Mouse (Mus musculus) 416B (cell line): ENCODE measurements around the gene B3gntl1.
A peak's percentile ranks its signal among the peaks of the same experiment; 100 is the strongest.

Experiments
- DNase-seq: peaks from one replicate; pipeline ENCODE4 v3.0.0; 2011; ENCODE audit warnings: low read depth

The B3gntl1 gene

DNA sequence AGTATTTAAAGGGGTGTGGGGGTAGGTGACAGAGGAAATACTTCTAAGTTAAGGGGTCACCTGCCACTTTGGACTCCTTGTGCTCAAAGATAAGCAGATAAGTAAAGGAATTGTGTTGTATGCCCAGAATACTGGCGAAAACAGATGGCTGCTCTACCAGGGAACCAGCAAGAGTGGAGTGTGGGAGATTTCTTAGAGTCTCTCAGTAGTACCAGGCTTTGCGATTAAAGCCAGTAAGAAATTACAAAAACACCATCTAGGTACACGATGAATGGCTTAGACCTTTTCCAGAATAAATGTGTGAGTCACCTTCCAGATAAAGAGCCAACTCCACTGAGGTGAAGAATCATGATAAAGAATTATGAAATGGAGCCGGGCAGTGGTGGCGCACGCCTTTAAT lies 27.6 kb downstream of the B3gntl1 start:
- DNase-seq, result no peak

DNA sequence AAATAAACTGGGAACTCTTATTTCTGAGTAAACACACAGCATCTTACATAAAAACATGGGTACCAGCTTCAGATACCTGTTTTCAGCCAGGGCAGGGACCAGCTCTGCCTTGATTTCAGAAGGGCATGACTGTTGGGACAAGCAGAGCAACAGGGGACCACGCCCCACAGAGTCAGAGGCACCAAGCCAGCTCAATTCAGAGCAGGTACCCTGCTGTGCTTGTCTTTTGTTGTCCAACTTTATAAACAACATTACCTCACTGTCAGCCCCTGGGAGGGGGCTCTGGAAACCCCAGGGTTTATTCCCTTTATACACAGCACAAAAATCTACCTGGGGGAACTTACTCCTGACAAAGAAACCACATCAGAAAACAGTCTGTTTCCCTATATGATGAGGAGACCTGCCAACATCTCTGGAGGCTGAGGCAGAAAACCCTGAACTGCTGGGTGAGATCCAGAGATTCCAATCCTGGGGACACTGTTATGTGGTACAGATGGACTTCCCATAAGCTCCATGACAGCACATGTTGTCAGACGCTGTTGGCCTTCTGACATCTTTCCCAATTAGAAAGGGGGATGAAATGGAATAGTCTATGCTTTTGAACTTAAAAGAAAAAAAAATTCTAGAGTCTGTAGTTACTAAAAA lies 31.3 kb downstream of the B3gntl1 start:
- DNase-seq, result no peak

DNA sequence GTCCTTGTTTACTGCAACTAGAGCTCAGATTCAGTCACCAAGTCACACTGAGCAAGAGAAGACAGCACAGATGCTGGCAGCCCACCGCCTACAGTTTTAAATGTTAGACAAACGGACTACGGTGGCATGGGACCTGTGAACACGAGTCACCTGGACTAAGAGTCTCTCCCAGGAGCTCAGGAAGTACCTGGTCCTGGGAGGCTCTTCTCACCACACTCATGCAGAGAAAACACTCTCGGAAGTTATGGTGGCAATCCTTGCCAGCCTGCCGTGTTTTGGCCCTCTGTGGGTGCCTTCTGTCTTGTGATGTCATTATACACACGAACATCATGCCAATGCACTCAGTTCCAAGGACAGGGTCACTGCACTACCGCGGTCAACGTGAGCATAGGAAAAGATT lies 36.3 kb downstream of the B3gntl1 start:
- DNase-seq, result no peak

DNA sequence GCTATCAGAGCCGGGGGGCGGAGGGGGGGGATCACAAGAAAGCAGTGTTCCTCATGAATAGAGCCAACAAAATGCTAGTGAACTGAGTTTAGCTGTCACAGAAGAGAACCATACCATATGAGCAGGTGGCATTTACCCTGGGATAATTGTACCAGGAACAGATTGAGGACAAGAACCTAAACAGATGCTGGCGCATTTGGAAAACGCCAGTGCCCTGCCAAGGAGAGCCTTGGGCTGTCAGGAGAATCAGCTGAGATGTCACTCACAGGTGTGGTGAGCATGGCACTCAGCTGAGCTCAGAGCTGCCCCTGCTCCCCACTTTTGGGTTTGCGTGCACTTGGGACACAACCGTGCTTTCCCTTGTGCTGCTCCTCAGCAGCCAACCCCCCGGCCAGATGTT lies 41.5 kb downstream of the B3gntl1 start:
- DNase-seq, result no peak

DNA sequence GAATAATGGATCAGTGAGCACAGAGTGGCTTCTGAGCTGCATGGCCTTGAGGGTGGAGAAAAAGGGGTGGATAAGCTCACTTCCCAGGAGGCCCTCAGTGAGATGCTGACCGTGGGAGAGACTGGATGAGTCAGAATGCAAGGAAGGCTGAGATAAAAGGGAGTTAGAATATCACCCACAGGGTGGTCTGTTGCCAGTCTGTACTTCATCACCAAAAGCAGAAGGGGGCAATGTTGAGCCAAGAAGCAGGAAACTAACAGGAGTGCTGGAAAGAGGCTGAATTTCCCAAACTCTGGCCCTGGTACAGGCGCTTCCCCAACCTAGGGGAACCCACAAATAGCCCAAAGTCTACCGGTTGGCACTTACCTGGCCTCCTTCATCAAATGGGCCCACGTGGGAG lies 42.5 kb downstream of the B3gntl1 start:
- DNase-seq, result peak; percentile 31

DNA sequence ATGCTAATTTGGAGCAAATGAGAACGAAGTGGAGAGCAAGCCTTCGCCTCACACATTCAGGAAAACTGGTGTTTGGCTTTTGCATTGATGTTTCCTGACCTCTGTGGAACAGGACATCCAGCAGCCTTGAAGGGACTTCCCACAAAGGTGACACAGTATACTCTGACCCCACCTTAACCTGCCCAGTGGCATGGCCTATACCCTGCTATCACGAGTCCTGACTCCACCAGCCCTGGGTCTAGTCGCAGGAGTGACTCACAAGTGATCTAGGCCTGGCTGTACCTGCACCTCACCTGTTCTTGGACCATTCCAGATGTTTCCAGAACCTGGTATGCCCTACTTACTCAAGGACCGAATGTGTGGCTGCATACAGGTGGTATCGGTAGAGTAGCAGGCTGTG lies 43.4 kb downstream of the B3gntl1 start:
- DNase-seq, result no peak

DNA sequence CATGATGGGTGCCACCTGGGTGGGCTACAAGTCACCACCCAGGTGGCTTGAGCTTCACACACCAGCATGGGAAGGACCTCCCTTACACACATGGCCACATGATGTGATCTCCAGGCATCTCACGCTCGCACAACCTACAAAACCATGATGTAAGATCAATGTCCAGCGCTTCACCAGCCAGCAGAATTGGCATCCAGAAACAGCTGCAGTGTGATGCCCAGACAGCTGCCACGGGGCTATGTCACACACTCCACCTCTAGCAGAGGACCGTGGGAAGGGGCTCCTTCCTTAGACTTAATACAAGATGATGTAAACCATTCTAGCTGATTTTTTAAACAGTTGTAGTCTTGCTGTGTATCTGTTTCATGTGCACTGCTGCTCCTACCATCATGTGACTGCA lies 45.4 kb downstream of the B3gntl1 start:
- no peak for DNase-seq

DNA sequence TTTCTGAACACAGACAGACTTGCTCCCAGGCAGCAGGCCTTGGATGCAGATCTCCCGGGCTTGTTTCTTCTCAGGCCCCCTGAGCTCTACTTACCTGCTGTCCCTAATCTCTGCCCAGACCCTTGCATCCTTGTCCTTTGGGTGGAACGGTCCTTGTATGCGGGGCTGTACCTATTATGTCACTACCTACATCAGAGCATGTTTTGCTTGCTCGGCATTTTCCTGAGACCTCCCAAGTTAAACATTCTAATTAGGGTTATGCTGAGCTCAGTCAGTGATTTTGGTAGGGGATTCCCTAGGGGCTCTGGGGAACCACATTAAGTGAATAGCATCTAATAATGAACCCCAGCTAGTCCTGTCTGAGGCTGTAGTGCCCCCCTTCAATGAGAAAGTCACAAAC lies 47.9 kb downstream of the B3gntl1 start:
- DNase-seq, result no peak

DNA sequence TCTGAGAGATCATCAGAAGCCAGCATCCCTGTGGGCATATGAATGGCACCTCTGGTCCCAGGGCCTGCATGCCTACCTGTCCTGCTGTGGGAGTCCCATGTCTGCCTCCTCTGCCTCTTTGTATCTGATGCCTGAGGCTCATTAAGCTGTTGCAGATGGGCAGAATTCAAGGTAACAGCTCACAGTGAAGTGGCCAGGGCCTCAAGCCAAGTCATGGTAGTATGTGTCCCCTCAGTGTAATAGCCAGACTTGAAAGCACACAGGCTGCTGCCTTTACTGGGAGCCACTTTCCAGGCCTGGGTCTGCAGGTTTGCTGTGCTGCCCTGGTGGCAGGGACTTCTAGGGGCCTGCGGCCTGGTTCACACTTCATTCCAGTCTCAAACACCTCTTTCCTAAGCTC lies 55.6 kb downstream of the B3gntl1 start:
- DNase-seq, result no peak

DNA sequence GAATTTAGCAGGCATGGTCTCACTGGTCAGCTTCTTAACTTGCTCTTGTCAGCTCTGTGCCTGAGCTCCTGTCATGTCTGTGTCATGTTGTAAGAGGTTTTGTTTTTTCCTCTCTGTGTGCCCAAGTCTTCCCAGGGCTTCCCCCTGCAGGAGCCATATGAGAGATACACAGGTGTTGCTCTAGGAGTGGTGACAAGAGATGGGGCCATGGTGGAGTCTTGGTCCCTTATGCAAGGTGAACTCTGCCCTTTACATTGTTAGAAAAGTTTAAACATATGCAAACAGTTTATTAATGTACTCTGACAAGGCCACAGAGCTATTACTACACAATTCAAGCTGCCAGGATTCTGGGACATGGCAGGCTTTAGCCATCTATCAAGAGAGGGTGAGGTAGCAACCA lies 56.5 kb downstream of the B3gntl1 start:
- no peak for DNase-seq

DNA sequence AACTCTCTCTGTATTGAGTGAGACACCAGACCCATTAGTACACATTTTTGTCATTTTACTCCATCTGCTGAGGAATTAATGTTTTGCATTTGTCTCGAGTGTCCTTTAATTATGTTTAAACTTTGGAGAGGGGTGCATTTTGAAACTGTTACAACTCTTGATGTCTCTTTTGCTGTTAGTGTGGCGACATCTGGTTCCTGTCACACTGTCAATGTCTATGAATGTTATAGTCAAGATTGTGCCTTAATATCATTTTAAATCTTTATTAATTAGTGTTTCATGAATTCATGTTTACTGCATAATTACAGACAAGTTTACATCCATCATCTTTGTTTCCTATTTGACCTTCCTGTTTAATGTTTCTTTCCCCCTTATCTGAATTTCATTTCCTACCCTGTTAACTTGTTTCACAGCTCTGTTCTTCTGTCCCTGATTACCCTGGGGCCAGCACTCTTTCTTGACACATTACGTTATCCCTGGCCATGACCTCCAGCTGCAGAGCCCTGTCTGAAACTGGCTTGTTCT lies 56.9 kb downstream of the B3gntl1 start:
- DNase-seq, result no peak

DNA sequence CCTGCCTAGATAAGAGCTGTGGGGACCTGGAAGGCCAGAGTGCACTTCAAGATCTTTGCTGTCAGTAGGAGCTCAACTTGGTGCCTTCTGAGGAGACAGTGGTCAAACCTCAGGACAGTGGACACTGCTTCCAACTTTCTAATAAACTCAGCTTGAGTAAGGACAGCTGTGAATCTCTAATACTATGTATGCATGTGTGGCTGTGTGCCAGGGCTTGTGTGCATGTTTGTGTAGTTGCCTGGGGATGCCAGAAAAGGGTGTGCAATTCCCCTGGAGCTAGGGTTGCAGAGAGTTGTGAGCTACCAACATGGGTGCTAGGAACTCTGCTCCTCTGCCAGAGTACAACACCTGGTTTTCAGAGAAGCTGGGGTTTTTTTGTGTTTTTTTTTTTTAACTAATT lies 62.0 kb downstream of the B3gntl1 start:
- no peak for DNase-seq

DNA sequence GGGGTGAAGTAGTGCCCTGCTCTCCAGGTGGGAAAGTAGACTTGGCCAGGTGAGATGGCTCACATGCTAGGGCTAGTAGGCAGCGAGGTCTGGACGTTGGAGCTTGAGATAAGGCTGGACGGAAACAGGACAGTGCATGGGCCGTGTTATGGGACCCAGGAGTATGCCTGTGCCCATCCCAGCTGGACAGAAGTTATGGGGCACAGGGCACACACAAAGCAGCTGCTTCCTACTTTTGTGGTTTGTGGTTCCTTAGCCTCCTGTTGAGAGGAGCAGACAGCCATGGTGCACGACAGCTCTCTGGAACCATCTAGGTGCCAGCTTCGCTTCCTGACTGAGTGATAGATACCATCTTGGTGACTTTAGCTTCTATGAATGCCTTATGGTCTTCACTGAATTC lies 67.3 kb downstream of the B3gntl1 start:
- peak; percentile 76 for DNase-seq

DNA sequence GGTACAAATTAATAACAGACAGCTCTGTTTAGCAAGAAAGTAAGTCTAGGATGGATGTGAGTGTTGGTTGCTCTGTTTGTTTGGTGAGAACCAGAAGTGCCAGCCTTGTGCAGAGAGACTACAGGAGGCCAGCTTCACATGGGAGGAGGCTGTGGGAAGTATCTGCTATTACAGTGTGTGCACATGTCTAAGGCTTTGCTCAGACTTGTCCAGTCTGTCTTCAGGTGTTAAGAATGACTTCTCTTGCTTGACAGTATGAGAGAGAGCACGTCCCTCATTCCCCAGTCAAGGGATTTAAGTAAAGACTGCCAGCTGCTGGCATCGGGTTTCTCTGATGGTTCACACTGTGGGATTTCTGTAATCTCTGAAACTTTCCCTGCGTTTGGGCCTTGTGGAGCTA lies 71.5 kb downstream of the B3gntl1 start:
- DNase-seq, result no peak

DNA sequence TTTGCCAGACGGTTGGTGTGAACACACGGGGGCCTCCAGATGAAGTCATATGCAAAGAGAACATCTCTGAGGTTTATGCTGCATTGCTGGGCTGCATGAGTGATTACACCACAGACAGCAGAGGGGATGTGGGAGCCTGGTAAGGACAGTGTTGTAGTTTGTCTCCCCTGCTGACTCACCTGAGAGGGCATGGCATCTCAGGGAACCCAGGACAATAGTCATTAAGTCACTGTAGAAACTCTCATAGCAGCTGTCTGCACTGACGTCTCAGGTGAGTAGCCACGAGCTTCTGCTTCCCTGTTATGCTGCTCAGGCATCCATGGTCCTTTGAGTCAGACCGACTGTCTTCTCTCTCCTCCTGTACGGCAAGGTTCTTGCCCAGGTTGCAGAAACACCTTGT lies 75.7 kb downstream of the B3gntl1 start:
- no peak for DNase-seq

DNA sequence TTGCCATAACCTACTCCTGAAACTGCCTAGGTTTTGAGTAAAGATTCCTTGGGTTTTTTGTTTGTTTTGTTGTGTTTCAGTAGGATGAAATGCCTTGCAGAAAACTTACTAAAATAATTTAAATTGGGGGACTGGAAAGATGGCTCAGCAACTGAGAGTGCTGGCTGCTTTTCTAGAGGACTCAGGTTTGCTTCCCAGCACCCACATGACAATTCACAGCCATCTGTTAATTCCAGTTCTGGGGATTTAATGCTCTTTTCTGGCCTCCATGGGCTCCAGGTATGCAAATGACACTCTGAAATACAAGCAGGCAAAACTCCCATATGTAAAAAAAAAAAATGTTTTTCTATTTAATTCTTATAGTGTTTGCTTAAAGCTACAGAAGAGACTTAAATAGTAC lies 91.1 kb downstream of the B3gntl1 start:
- DNase-seq, result no peak
